17 mouse cellular contexts compared by ENCODE assay signal in the genomic region with DNA sequence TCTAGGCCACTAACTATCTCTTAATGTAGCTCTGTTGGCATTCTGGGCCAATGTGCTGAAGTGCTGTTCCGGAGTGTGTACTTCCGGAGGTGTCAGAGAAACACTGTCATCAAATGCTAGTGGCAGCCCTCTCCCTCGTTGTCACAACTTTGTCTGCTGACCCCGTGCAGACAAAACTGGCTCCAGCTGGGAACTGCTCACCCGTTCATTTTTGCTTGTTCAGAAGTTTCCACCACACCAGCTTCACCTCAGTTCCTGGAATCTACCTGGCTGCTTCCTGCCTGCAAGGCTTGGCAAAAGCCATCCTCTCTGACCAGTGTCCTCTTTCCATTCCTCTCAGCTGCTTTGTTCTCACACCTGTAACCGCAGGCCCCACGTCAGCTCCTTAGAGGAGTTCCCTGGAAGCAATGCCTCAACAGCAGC. TPM values are rescaled to one million over a fixed set of nuclear protein-coding genes. Genes with fewer than 3 reads are reported as not detected.
DNase-seq lines count a peak whose midpoint lies in the region; ATAC-seq and TF ChIP-seq lines count a peak whose summit lies in the region.
"Had no signal": no experiment of that assay in that cellular context is flagged by ENCODE, and none has a peak within 500 bp of the region (broad histone marks: within the 10 kb centered on the region; RNA-seq: fewer than 3 reads in every experiment).

No protein-coding gene starts in this region.

- ATAC-seq in lung, postnatal 0 days = peak; percentile 33; the same call in 1 of the 2 replicates
- ATAC-seq in stomach, postnatal 0 days (ENCODE audit: low FRiP score, low TSS enrichment) = peak; percentile 84
- ATAC-seq: midbrain, embryonic 13.5 days had no signal

- no peak for TF ChIP-seq POLR2A in lung, adult 2 months (IDR thresholded peaks at IDR 0.05; ENCODE audit: borderline replicate concordance, extremely low read depth, low read depth, low read length)
- no peak for TF ChIP-seq POLR2A in thymus, adult 2 months (IDR thresholded peaks at IDR 0.05; ENCODE audit: control insufficient read depth, extremely low read depth, insufficient read depth, low read length, poor library complexity)

- no peak overlapping the region for H3K4me3 ChIP-seq in lung, postnatal 0 days (ENCODE audit: low read depth, low read length)
- no peak overlapping the region for H3K4me3 ChIP-seq in lung, adult 2 months (replicated peaks; ENCODE audit: extremely low read depth, low read depth, low read length)
- H3K4me3 ChIP-seq in stomach, postnatal 0 days (ENCODE audit: low read depth, low read length) = no peak overlapping the region
- no peak overlapping the region for H3K4me3 ChIP-seq in thymus, adult 2 months (ENCODE audit: control insufficient read depth, insufficient read depth, low read length)
- H3K4me3 ChIP-seq: erythroblast, embryonic 14.5 days; layer of hippocampus, adult 2 months; midbrain, embryonic 13.5 days had no signal

- peak; percentile 94 for DNase-seq in heart, adult 11 months
- DNase-seq in heart, postnatal 25 days (ENCODE audit: low spot score) = no peak
- peak; percentile 36 for DNase-seq in lung, postnatal 0 days (ENCODE audit: low spot score)
- DNase-seq in lung, adult 2 months = no peak
- peak; percentile 9 to 21 for DNase-seq in heart, postnatal 14 days
- DNase-seq in stomach, postnatal 0 days (ENCODE audit: low spot score) = peak; percentile 65
- DNase-seq in thymus, adult 2 months = no peak
- DNase-seq in right cerebral cortex, adult 18-20 months = no peak
- DNase-seq: cerebellum, adult 18-20 months; gastrocnemius, postnatal 14 days; right cerebral cortex, postnatal 4 days had no signal

- intact Hi-C loops in heart, postnatal 25 days (cut with DNase I) = no loop called here
- intact Hi-C loops in heart, postnatal 14 days (cut with DNase I) = no loop called here

- no peak overlapping the region for H3K9ac ChIP-seq in lung, postnatal 0 days (replicated peaks; ENCODE audit: low read depth)
- no peak overlapping the region; the same call in 1 of the 2 replicates for H3K9ac ChIP-seq in stomach, postnatal 0 days (ENCODE audit: low read length)
- H3K9ac ChIP-seq: hindbrain, embryonic 14.5 days; midbrain, embryonic 13.5 days had no signal

- H3K27me3 ChIP-seq in lung, postnatal 0 days (replicated peaks; ENCODE audit: insufficient read depth, low read length) = no peaks in the 10 kb centered on the region
- H3K27me3 ChIP-seq in stomach, postnatal 0 days (ENCODE audit: control insufficient read depth, insufficient read depth, low read length) = no peaks in the 10 kb centered on the region
- no peaks in the 10 kb centered on the region for H3K27me3 ChIP-seq in thymus, adult 2 months (ENCODE audit: control insufficient read depth, insufficient read depth, low read length)
- H3K27me3 ChIP-seq: midbrain, embryonic 13.5 days had no signal

- H3K9me3 ChIP-seq in lung, postnatal 0 days (ENCODE audit: low read length) = no peaks in the 10 kb centered on the region
- no peaks in the 10 kb centered on the region for H3K9me3 ChIP-seq in stomach, postnatal 0 days (ENCODE audit: control insufficient read depth, low read length)
- H3K9me3 ChIP-seq: midbrain, embryonic 13.5 days had no signal

- H3K36me3 ChIP-seq in lung, postnatal 0 days (ENCODE audit: insufficient read depth, low read length) = no peaks in the 10 kb centered on the region
- H3K36me3 ChIP-seq in stomach, postnatal 0 days (ENCODE audit: control insufficient read depth, insufficient read depth, low read length) = no peaks in the 10 kb centered on the region
- no peaks in the 10 kb centered on the region for H3K36me3 ChIP-seq in thymus, adult 2 months (ENCODE audit: control insufficient read depth, insufficient read depth, low read length)
- H3K36me3 ChIP-seq: midbrain, embryonic 13.5 days had no signal

- WGBS in lung, postnatal 0 days = 53% methylated on average over 7 of the region's 7 CpGs
- WGBS in lung, adult 2 months = 61% methylated on average over 7 of the region's 7 CpGs
- WGBS in stomach, postnatal 0 days = 61% methylated on average over 7 of the region's 7 CpGs
- WGBS in thymus, adult 2 months = 93% methylated on average over 7 of the region's 7 CpGs

- no peak overlapping the region for H3K27ac ChIP-seq in lung, postnatal 0 days (ENCODE audit: low read length)
- peak overlapping the region; percentile 82 for H3K27ac ChIP-seq in stomach, postnatal 0 days (replicated peaks)
- H3K27ac ChIP-seq in thymus, adult 2 months (ENCODE audit: control insufficient read depth, insufficient read depth, low read length) = no peak overlapping the region
- H3K27ac ChIP-seq: hindbrain, embryonic 14.5 days; layer of hippocampus, adult 2 months; macrophage; midbrain, embryonic 13.5 days had no signal

- TF ChIP-seq CTCF in lung, postnatal 0 days (IDR thresholded peaks at IDR 0.05) = no peak
- TF ChIP-seq CTCF in lung, adult 2 months (IDR thresholded peaks at IDR 0.05; ENCODE audit: insufficient read depth, low read length) = no peak
- no peak for TF ChIP-seq CTCF in stomach, postnatal 0 days (IDR thresholded peaks at IDR 0.05; ENCODE audit: low read depth)
- no peak for TF ChIP-seq CTCF in thymus, adult 2 months (IDR thresholded peaks at IDR 0.05; ENCODE audit: borderline replicate concordance, control insufficient read depth, extremely low read depth, insufficient read depth, low read length, poor library complexity)

- H3K4me2 ChIP-seq in lung, postnatal 0 days (replicated peaks; ENCODE audit: low read depth, low read length) = no peak overlapping the region
- H3K4me2 ChIP-seq in stomach, postnatal 0 days (replicated peaks; ENCODE audit: low read depth) = no peak overlapping the region
- H3K4me2 ChIP-seq: hindbrain, embryonic 14.5 days; liver, embryonic 11.5 days; midbrain, embryonic 13.5 days had no signal

- no peak for TF ChIP-seq EP300 in lung, postnatal 0 days (IDR thresholded peaks at IDR 0.05)
- no peak for TF ChIP-seq EP300 in stomach, postnatal 0 days (optimal IDR thresholded peaks at IDR 0.05)

- no peaks in the 10 kb centered on the region for H3K4me1 ChIP-seq in lung, postnatal 0 days (ENCODE audit: insufficient read depth, low read depth, low read length)
- no peaks in the 10 kb centered on the region for H3K4me1 ChIP-seq in lung, adult 2 months (ENCODE audit: control insufficient read depth, insufficient read depth, low read length)
- no peaks in the 10 kb centered on the region for H3K4me1 ChIP-seq in stomach, postnatal 0 days (replicated peaks; ENCODE audit: control insufficient read depth, insufficient read depth)
- no peaks in the 10 kb centered on the region for H3K4me1 ChIP-seq in thymus, adult 2 months (replicated peaks; ENCODE audit: control insufficient read depth, insufficient read depth, low read length)
- H3K4me1 ChIP-seq: midbrain, embryonic 13.5 days had no signal

RNA-seq across cellular contexts. Expression of a gene that starts 50.4 kb away (rescaled TPM):
- 10 to 100 TPM; 19.9 to 20.9 TPM for total RNA-seq in heart, postnatal 25 days (2021)
- polyA plus RNA-seq in lung, postnatal 0 days (2015; fragmentation: Nextera tagmentation; extraction: Ambion mirVana) = 47.8 and 48.6 TPM in 2 replicates
- 28.4 and 33.3 TPM in 2 replicates for polyA plus RNA-seq in lung, adult 2 months (2012; rRNA removed)
- total RNA-seq in heart, postnatal 14 days (2021) = 10 to 100 TPM; 22.7 to 25.1 TPM
- polyA plus RNA-seq in stomach, postnatal 0 days (2015; fragmentation: Nextera tagmentation; extraction: Ambion mirVana) = 42.2 and 46.2 TPM in 2 replicates
- 34.3 and 44.7 TPM in 2 replicates for polyA plus RNA-seq in thymus, adult 2 months (2012; rRNA removed)

Comparison
In these comparisons a context has a peak if more than half of its experiments do, and no peak if none do; other contexts are left out.
1. DNase-seq: peak in heart, adult 11 months (single experiment), lung, postnatal 0 days (single experiment), heart, postnatal 14 days (2 of 2) and stomach, postnatal 0 days (single experiment); none in heart, postnatal 25 days (single experiment), lung, adult 2 months (single experiment), thymus, adult 2 months (single experiment) and right cerebral cortex, adult 18-20 months (single experiment).